Mouse (Mus musculus) midbrain, embryonic 10.5 days (tissue): ENCODE results near the gene Rab3il1. TPM values are rescaled to one million over a fixed set of nuclear protein-coding genes. Genes with fewer than 3 reads are reported as not detected.

Experiments used
- DNase-seq: peaks from one replicate; pipeline ENCODE4 v3.0.0-alpha.2; 2017; ENCODE audit warnings: low spot score
- H3K27ac ChIP-seq: fragments of 300-500 bp; sonication (generic); replicated peaks from 2 replicates; pipeline ENCODE4 v1.5.1; 2016; ENCODE audit warnings: mild to moderate bottlenecking
- H3K27me3 ChIP-seq: fragments of 300-500 bp; sonication (generic); 2 replicates; pipeline ENCODE4 v1.6.1; 2016; ENCODE audit warnings: low read depth, mild to moderate bottlenecking; ENCODE audit not compliant: poor library complexity, severe bottlenecking
- H3K36me3 ChIP-seq: fragments of 300-500 bp; sonication (generic); 2 replicates; pipeline ENCODE4 v1.6.1; 2016; ENCODE audit warnings: mild to moderate bottlenecking, moderate library complexity
- H3K4me1 ChIP-seq: fragments of 300-500 bp; sonication (generic); 2 replicates; pipeline ENCODE4 v1.6.1; 2016
- H3K4me3 ChIP-seq: fragments of 300-500 bp; sonication (generic); 2 replicates; pipeline ENCODE4 v1.5.1; 2016; ENCODE audit warnings: mild to moderate bottlenecking, moderate library complexity
- H3K9me3 ChIP-seq: fragments of 300-500 bp; sonication (generic); replicated peaks from 2 replicates; pipeline ENCODE4 v1.6.1; 2016; ENCODE audit warnings: mild to moderate bottlenecking
- WGBS: fragments of 180-500 bp; shearing (Covaris S2); methylation state at CpG from one replicate; pipeline ENCODE4 v1.1.7; 2016; 5-methylcytosine and 5-hydroxymethylcytosine counted together
- polyA plus RNA-seq: library from polyadenylated mRNA; unstranded; fragments of >200 nt; fragmentation: Nextera tagmentation; extraction: Ambion mirVana; gene quantifications from 2 replicates; pipeline ENCODE4 v1.2.1, GENCODE M21; 2016

The Rab3il1 gene
- polyA plus RNA-seq, 1 experiment from 2014 or later, result 34.6 TPM

DNA sequence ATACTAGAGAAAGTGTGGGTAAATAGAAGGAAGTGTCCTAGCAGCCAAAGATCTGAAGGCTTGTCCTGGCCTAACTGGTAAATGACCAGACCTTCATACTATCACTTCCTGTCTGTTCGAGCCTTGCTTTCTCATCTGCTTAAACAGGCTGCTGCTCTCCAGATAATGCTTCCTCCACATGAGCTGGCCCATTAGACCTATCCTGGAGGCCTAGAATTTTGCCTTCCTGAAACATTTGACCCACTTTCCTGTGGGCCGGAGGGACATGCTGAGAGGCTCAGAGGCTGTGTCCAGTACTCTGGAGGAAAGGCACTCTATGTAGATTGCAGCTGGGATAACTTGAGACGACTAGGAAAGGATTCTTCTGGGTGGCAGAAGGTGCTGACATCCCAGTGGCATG lies 80.6 kb downstream of the Rab3il1 start:
- H3K4me3 ChIP-seq, result no peak overlapping the region
- WGBS, result 92% methylated on average over 3 of the region's 3 CpGs
- H3K4me1 ChIP-seq, result no peaks in the 10 kb centered on the region
- H3K36me3 ChIP-seq, result peaks cover 100% of the 10 kb centered on the region
- no peaks in the 10 kb centered on the region for H3K27me3 ChIP-seq
- DNase-seq, result no peak
- H3K27ac ChIP-seq, result no peak overlapping the region
- no peaks in the 10 kb centered on the region; the same call in 1 of the 2 replicates for H3K9me3 ChIP-seq

DNA sequence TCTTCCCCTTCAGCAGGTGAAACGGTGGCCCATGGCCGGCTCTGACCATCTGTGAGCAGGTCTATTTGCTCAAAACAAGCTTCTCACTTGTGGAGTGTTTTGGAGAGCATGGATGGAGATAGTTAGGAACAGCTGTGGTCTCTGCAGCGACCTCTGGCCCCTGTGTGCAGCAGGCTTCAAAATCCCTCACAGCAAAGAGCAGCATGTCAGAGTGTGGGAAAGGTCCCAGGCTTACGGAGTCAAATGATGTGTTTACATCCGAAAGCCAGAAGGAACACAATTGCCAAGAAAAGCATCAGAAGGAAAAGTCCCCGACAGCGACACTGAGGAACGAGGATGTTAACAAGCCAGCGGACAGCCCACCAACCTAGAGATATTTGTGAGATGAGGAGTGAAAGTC lies 84.0 kb downstream of the Rab3il1 start:
- Histone ChIP-seq H3K4me3 (no peak overlapping the region), H3K36me3 (peaks cover 100% of the 10 kb centered on the region), H3K4me1 (no peaks in the 10 kb centered on the region), H3K27me3 (no peaks in the 10 kb centered on the region), H3K9me3 (no peaks in the 10 kb centered on the region), H3K27ac (no peak overlapping the region)
- DNase-seq, result no peak
- WGBS, result 79% methylated on average over 9 of the region's 9 CpGs

- no peak overlapping the region for H3K27ac ChIP-seq
- 92% methylated on average over 4 of the region's 4 CpGs for WGBS
- no peaks in the 10 kb centered on the region for H3K27me3 ChIP-seq
- H3K4me3 ChIP-seq, result no peak overlapping the region
- peaks cover 100% of the 10 kb centered on the region for H3K36me3 ChIP-seq
- no peaks in the 10 kb centered on the region for H3K4me1 ChIP-seq
- no peak for DNase-seq
- H3K9me3 ChIP-seq, result no peaks in the 10 kb centered on the region
These were observed 85.5 kb downstream of the Rab3il1 start for GRCm38 (mm10) chr19:10086976-10087375.

Other genes starting within 250 kb of the Rab3il1 start
- 0.14 TPM in 1 of 2 replicates, not detected in the other for gene Scgb2a2, start 154.1 kb upstream of the Rab3il1 start, polyA plus RNA-seq
- 142 and 150 TPM in 2 replicates for gene Incenp, start 102.1 kb upstream of the Rab3il1 start, polyA plus RNA-seq
- gene Fth1, start 21.1 kb upstream of the Rab3il1 start, polyA plus RNA-seq, result 1,350 and 1,398 TPM in 2 replicates
- 1.4 and 2.0 TPM in 2 replicates for gene Best1, start within 50 bp of the Rab3il1 start, polyA plus RNA-seq
- 5.5 and 5.8 TPM in 2 replicates for gene Fads3, start 39.9 kb downstream of the Rab3il1 start, polyA plus RNA-seq
- 207 and 236 TPM in 2 replicates for gene Fads2, start 100.1 kb downstream of the Rab3il1 start, polyA plus RNA-seq
- gene Fads1, start 181.2 kb downstream of the Rab3il1 start, polyA plus RNA-seq, result 171 and 192 TPM in 2 replicates
- gene Tmem258, start 202.3 kb downstream of the Rab3il1 start, polyA plus RNA-seq, result 351 and 361 TPM in 2 replicates
- gene Fen1, start 202.5 kb downstream of the Rab3il1 start, polyA plus RNA-seq, result 165 and 188 TPM in 2 replicates
- 2.1 and 2.2 TPM in 2 replicates for gene Myrf, start 239.1 kb downstream of the Rab3il1 start, polyA plus RNA-seq